Mouse (Mus musculus) olfactory bulb, adult 2 months (tissue): ENCODE measurements around the gene Zdhhc4. TPM values are rescaled to one million over a fixed set of nuclear protein-coding genes. Genes with fewer than 3 reads are reported as not detected.

Experiments used
- H3K27ac ChIP-seq: fragments of 200-500 bp; 2 replicates; pipeline ENCODE4 v1.5.1; 2012; ENCODE audit warnings: low read depth, low read length; ENCODE audit not compliant: insufficient read depth
- H3K4me1 ChIP-seq: fragments of 200-500 bp; 2 replicates; pipeline ENCODE4 v1.6.1; 2012; ENCODE audit warnings: low read length; ENCODE audit not compliant: control insufficient read depth, insufficient read depth
- H3K4me3 ChIP-seq: fragments of 200-500 bp; 2 replicates; pipeline ENCODE4 v1.5.1; 2012; ENCODE audit warnings: mild to moderate bottlenecking, low read depth, low read length, moderate library complexity; ENCODE audit not compliant: insufficient read depth
- CTCF ChIP-seq: fragments of 200-500 bp; IDR thresholded peaks from 2 replicates; pipeline ENCODE4 v1.5.1; 2012; ENCODE audit warnings: low read depth, mild to moderate bottlenecking, low read length, moderate library complexity; ENCODE audit not compliant: insufficient read depth
- POLR2A ChIP-seq: fragments of 200-500 bp; IDR thresholded peaks from 2 replicates; pipeline ENCODE4 v1.6.1; 2012; ENCODE audit warnings: mild to moderate bottlenecking, low read depth, low read length, moderate library complexity; ENCODE audit not compliant: insufficient read depth
- WGBS: fragments of 180-500 bp; shearing (Covaris S2); methylation state at CpG from one replicate; pipeline ENCODE4 v1.1.7; 2018; 5-methylcytosine and 5-hydroxymethylcytosine counted together
- polyA plus RNA-seq: library from polyadenylated mRNA; stranded (reverse); fragments of >200 nt; gene quantifications from 2 replicates; pipeline ENCODE4 v1.2.4, GENCODE M21; 2012; ENCODE audit warnings: low replicate concordance; ENCODE audit not compliant: missing spikeins, insufficient read depth, insufficient read length

Zdhhc4 gene
- not detected in 2 replicates for polyA plus RNA-seq

- Histone ChIP-seq H3K27ac (peak within 1 kb of the TSS; percentile 68; the same call in 1 of the 2 replicates), H3K4me3 (peak within 1 kb of the TSS; percentile 96), H3K4me1 (peaks cover 6% of the 10 kb centered on the region)
- TF ChIP-seq POLR2A (peak; percentile 74), CTCF (no peak)
- WGBS = 1% methylated on average over 57 of the region's 57 CpGs
Observed at GRCm38 (mm10) chr5:143328690-143329495, at the start of gene Zdhhc4. TSS of gene Zdhhc4 (minus strand) at chr5:143329256.

- no peak overlapping the region for H3K27ac ChIP-seq
- no peak overlapping the region for H3K4me3 ChIP-seq
- H3K4me1 ChIP-seq = peaks cover 20% of the 10 kb centered on the region
- TF ChIP-seq CTCF = no peak
- WGBS = 87% methylated on average over 4 of the region's 4 CpGs
Observed at GRCm38 (mm10) chr5:143376156-143376555, 47.1 kb upstream of the Zdhhc4 start.

GRCm38 (mm10) chr5:143375242-143375641 is 46.2 kb upstream of the Zdhhc4 start:
- H3K27ac ChIP-seq = no peak overlapping the region
- peak; percentile 75 for TF ChIP-seq CTCF
- no peak for TF ChIP-seq POLR2A
- no peak overlapping the region for H3K4me3 ChIP-seq
- peaks cover 28% of the 10 kb centered on the region for H3K4me1 ChIP-seq
- 10% methylated on average over 21 of the region's 21 CpGs for WGBS

GRCm38 (mm10) chr5:143372818-143373217 is 43.8 kb upstream of the Zdhhc4 start:
- Histone ChIP-seq H3K4me3 (peak overlapping the region; percentile 45), H3K4me1 (peaks cover 44% of the 10 kb centered on the region), H3K27ac (no peak overlapping the region)
- TF ChIP-seq POLR2A = no peak
- 0 out of 2 replicates have a peak, but pooled peaks have one; percentile 18 for TF ChIP-seq CTCF
- WGBS = 1% methylated on average over 35 of the region's 35 CpGs

GRCm38 (mm10) chr5:143371146-143371510 is 42.1 kb upstream of the Zdhhc4 start:
- TF ChIP-seq CTCF = no peak
- no peak for TF ChIP-seq POLR2A
- H3K4me1 ChIP-seq = peaks cover 44% of the 10 kb centered on the region
- WGBS = 38% methylated on average over 4 of the region's 4 CpGs
- H3K4me3 ChIP-seq = no peak overlapping the region
- H3K27ac ChIP-seq = no peak overlapping the region

- peaks cover 44% of the 10 kb centered on the region for H3K4me1 ChIP-seq
- peak overlapping the region; percentile 40 for H3K4me3 ChIP-seq
- H3K27ac ChIP-seq = no peak overlapping the region
- WGBS = 26% methylated on average over 17 of the region's 17 CpGs
- no peak for TF ChIP-seq POLR2A
- no peak for TF ChIP-seq CTCF
Observed at GRCm38 (mm10) chr5:143370416-143371145, 41.5 kb upstream of the Zdhhc4 start.

- WGBS = 4% methylated on average over 36 of the region's 36 CpGs
- peak overlapping the region; percentile 40 for H3K4me3 ChIP-seq
- no peak overlapping the region for H3K27ac ChIP-seq
- TF ChIP-seq CTCF (no peak), POLR2A (no peak)
- H3K4me1 ChIP-seq = peaks cover 42% of the 10 kb centered on the region
Observed at GRCm38 (mm10) chr5:143369611-143370255, 40.7 kb upstream of the Zdhhc4 start.

GRCm38 (mm10) chr5:143367931-143368330 is 38.9 kb upstream of the Zdhhc4 start:
- TF ChIP-seq POLR2A (no peak), CTCF (no peak)
- Histone ChIP-seq H3K4me3 (no peak overlapping the region), H3K27ac (no peak overlapping the region), H3K4me1 (peaks cover 54% of the 10 kb centered on the region)
- 71% methylated on average over 3 of the region's 3 CpGs for WGBS
